Mouse (Mus musculus): ENCODE results near the gene Gm20388. TPM values are rescaled to one million over a fixed set of nuclear protein-coding genes. Genes with fewer than 3 reads are reported as not detected.
A peak's percentile ranks its signal among the peaks of the same experiment; 100 is the strongest.

Gm20388 gene
- polyA plus RNA-seq, 2 experiments = 8.5 TPM; not detected in 1

DNA sequence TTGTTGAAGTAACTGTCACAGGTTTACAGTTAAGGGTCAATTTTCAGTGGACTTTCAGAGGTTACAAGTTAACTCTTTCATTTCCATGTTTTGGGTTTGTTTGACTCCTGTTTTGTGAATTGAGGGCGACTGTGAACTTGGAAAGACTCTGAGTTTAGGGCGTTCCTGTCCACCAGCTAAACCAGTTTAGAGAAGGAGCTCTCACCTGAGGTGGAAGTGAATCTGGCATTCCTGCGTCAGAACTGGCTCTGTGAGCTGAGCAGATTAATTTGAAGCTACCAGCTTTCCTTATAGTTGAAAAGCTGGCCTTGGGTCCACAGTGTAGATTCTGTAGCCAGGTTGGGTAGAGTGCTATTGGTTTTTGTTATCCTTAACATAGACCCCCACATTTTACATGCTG is 2.5 kb downstream of the Gm20388 start:
- WGBS (ENCODE audit: insufficient replicate concordance) = 55% methylated on average over 3 of the region's 3 CpGs
- Histone ChIP-seq H3K4me1 (replicated peaks; ENCODE audit: control insufficient read depth in 2 of 2, insufficient read depth in 2 of 2, low read length in 1 of 2) (peaks cover 53 to 64% of the 10 kb centered on the region in 2 experiments), H3K4me2 (ENCODE audit: low read depth) (peak overlapping the region; percentile 96), H3K9ac (replicated peaks) (peak overlapping the region; percentile 97), H3K4me3 (ENCODE audit: insufficient read depth in 1 of 2, low read depth in 2 of 2, low read length in 2 of 2) (peak overlapping the region in 1 of 2 experiments; percentile 92; a peak in 2 of 4 replicates), H3K27ac (peak overlapping the region; percentile 40), H3K9me3 (ENCODE audit: control insufficient read depth, low read length) (no peaks in the 10 kb centered on the region), H3K36me3 (replicated peaks; ENCODE audit: control insufficient read depth, insufficient read depth, low read depth) (no peaks in the 10 kb centered on the region; the same call in 1 of the 2 replicates), H3K27me3 (ENCODE audit: control insufficient read depth, insufficient read depth, low read length) (no peaks in the 10 kb centered on the region)
- ATAC-seq (ENCODE audit: insufficient read depth) = no peak
- TF ChIP-seq EP300 (IDR thresholded peaks at IDR 0.05; ENCODE audit: low read depth) = no peak
- TF ChIP-seq CTCF (IDR thresholded peaks at IDR 0.05; ENCODE audit: low read depth) = no peak
- DNase-seq (ENCODE audit: low read depth in 3 of 3, low spot score in 3 of 3) = no peak

DNA sequence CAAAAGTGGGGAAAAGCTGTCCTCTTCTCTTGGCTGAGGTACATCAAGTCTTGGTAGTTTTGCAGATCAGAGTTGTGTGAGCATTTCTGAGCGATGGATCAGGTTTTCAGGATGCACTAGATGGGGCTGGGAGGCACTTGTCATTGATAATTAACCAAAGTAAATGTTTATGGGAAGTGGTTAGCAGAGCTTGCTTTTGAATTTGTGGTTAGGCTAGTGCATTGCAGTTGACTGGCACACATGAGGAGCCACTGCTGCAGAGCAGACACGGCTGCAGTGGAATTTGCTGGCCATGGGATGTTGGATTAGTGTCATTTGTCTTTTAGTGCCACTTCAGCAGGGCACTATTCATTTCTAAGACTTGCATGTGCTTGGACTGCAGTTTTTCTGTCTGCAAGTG is 3.5 kb downstream of the Gm20388 start:
- Histone ChIP-seq H3K36me3 (replicated peaks; ENCODE audit: control insufficient read depth, insufficient read depth, low read depth) (no peaks in the 10 kb centered on the region; the same call in 1 of the 2 replicates), H3K4me3 (ENCODE audit: insufficient read depth in 1 of 2, low read depth in 2 of 2, low read length in 2 of 2) (peak overlapping the region in 1 of 2 experiments; percentile 92; a peak in 1 of 4 replicates), H3K9ac (replicated peaks) (peak overlapping the region; percentile 38; the same call in 1 of the 2 replicates), H3K4me1 (replicated peaks; ENCODE audit: control insufficient read depth in 2 of 2, insufficient read depth in 2 of 2, low read length in 1 of 2) (peaks cover 60 to 68% of the 10 kb centered on the region in 2 experiments), H3K9me3 (ENCODE audit: control insufficient read depth, low read length) (no peaks in the 10 kb centered on the region), H3K27ac (peak overlapping the region; percentile 47), H3K4me2 (ENCODE audit: low read depth) (peak overlapping the region; percentile 96), H3K27me3 (ENCODE audit: control insufficient read depth, insufficient read depth, low read length) (no peaks in the 10 kb centered on the region)
- DNase-seq (ENCODE audit: low read depth in 3 of 3, low spot score in 3 of 3) (no peak), ATAC-seq (ENCODE audit: insufficient read depth) (no peak)
- WGBS (ENCODE audit: insufficient replicate concordance) = 18% methylated on average over 2 of the region's 2 CpGs
- TF ChIP-seq CTCF (IDR thresholded peaks at IDR 0.05; ENCODE audit: low read depth) (no peak), EP300 (IDR thresholded peaks at IDR 0.05; ENCODE audit: low read depth) (no peak)

DNA sequence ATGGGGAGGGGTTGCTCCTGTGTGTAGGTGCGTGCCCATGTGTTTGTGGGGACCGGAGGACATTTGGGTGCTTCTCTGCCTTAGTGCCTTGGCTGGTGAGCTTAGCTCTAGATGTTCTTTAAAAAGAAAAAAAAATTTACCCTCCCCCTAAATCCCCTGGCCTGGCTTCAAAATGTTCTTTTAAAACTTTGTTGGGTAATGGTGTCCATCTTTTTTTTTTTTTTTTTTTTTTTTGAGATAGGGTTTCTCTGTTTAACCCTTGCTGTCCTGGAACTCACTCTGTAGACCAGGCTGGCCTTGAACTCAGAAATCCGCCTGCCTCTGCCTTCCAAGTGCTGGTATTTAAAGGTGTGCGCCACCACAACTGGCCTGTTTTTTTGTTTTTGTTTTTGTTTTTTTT is 4.7 kb downstream of the Gm20388 start:
- 82% methylated on average over 4 of the region's 4 CpGs for WGBS (ENCODE audit: insufficient replicate concordance)
- Histone ChIP-seq H3K4me2 (ENCODE audit: low read depth) (peak overlapping the region; percentile 96), H3K9me3 (ENCODE audit: control insufficient read depth, low read length) (no peaks in the 10 kb centered on the region), H3K4me3 (ENCODE audit: insufficient read depth in 1 of 2, low read depth in 2 of 2, low read length in 2 of 2) (no peak overlapping the region), H3K4me1 (replicated peaks; ENCODE audit: control insufficient read depth in 2 of 2, insufficient read depth in 2 of 2, low read length in 1 of 2) (peaks cover 63 to 70% of the 10 kb centered on the region in 2 experiments), H3K27ac (peak overlapping the region; percentile 93), H3K27me3 (ENCODE audit: control insufficient read depth, insufficient read depth, low read length) (no peaks in the 10 kb centered on the region), H3K9ac (replicated peaks) (peak overlapping the region; percentile 37; the same call in 1 of the 2 replicates), H3K36me3 (replicated peaks; ENCODE audit: control insufficient read depth, insufficient read depth, low read depth) (peaks cover 2% of the 10 kb centered on the region; the same call in 1 of the 2 replicates)
- no peak for ATAC-seq (ENCODE audit: insufficient read depth)
- TF ChIP-seq EP300 (IDR thresholded peaks at IDR 0.05; ENCODE audit: low read depth) = no peak
- TF ChIP-seq CTCF (IDR thresholded peaks at IDR 0.05; ENCODE audit: low read depth) = no peak
- no peak for DNase-seq (ENCODE audit: low read depth in 3 of 3, low spot score in 3 of 3)

DNA sequence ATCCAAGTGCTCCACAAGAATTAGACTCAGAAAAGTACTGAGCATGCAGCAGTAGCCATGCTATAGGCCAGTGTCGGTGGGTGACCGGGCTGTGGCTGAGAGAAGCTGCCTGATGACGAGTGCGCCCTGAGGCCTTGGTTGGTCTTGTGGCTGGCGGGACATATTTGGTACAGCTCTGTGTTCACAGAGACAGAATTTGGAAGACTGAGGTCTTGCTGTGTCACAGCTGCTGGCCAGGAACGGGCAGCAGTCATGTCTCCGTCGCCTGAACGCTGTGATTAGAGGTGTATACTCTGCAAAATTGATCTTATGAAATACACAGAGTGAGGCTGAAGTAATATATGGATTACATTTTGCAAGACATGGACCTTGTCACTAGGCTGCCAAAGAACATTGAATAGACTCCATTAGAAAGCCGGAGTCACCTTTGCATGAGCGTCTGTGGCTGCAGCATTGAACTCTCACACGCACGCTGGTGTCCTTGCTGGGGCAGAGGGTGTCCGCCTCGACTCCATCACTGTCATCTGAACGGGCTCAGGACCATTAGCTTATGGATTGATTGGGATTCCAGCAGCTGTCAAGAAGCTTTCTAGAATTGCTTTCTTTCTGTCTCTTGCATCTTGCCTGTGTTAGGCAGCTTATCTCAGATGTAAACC is 5.7 kb downstream of the Gm20388 start:
- peaks cover 74 to 80% of the 10 kb centered on the region in 2 experiments for H3K4me1 ChIP-seq (replicated peaks; ENCODE audit: control insufficient read depth in 2 of 2, insufficient read depth in 2 of 2, low read length in 1 of 2)

DNA sequence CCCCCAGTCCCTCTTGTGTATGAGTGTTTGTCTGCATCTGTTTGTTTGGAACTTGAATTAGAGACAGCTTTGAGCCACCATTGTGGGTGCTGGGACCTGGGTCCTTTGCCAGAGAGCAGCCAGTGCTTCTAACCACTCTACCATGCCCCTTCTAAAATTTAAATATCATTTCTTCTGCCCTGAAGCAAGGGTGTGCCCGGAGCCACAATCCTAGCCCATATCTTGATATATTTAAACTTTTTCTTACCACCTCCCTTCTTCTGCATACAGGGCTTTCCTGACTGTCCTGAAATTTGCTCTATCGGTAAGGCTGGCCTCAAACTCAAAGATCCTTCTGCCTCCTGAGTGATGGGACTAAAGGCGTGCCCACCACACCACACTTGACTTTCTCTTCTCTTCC is 6.8 kb downstream of the Gm20388 start:
- H3K4me3 ChIP-seq (ENCODE audit: insufficient read depth in 1 of 2, low read depth in 2 of 2, low read length in 2 of 2) = peak overlapping the region; percentile 27 to 62
- H3K27ac ChIP-seq = peak overlapping the region; percentile 93
- peak overlapping the region; percentile 96 for H3K4me2 ChIP-seq (ENCODE audit: low read depth)
- H3K9ac ChIP-seq (replicated peaks) = peak overlapping the region; percentile 66
- H3K36me3 ChIP-seq (replicated peaks; ENCODE audit: control insufficient read depth, insufficient read depth, low read depth) = peaks cover 2% of the 10 kb centered on the region; the same call in 1 of the 2 replicates
- no peaks in the 10 kb centered on the region for H3K9me3 ChIP-seq (ENCODE audit: control insufficient read depth, low read length)
- 30% methylated on average over 3 of the region's 3 CpGs for WGBS (ENCODE audit: insufficient replicate concordance)
- TF ChIP-seq CTCF (IDR thresholded peaks at IDR 0.05; ENCODE audit: low read depth) = no peak
- TF ChIP-seq EP300 (IDR thresholded peaks at IDR 0.05; ENCODE audit: low read depth) = no peak
- no peak for DNase-seq (ENCODE audit: low read depth in 3 of 3, low spot score in 3 of 3)
- H3K27me3 ChIP-seq (ENCODE audit: control insufficient read depth, insufficient read depth, low read length) = no peaks in the 10 kb centered on the region
- peaks cover 74 to 82% of the 10 kb centered on the region in 2 experiments for H3K4me1 ChIP-seq (replicated peaks; ENCODE audit: control insufficient read depth in 2 of 2, insufficient read depth in 2 of 2, low read length in 1 of 2)
- ATAC-seq (ENCODE audit: insufficient read depth) = peak; percentile 38; the same call in 1 of the 2 replicates

More for the DNA sequence above, 5.7 kb downstream of the Gm20388 start:
- ATAC-seq (ENCODE audit: insufficient read depth) (no peak), DNase-seq (ENCODE audit: low read depth in 3 of 3, low spot score in 3 of 3) (no peak)
- Histone ChIP-seq H3K9me3 (ENCODE audit: control insufficient read depth, low read length) (no peaks in the 10 kb centered on the region), H3K9ac (replicated peaks) (peak overlapping the region; percentile 66), H3K36me3 (replicated peaks; ENCODE audit: control insufficient read depth, insufficient read depth, low read depth) (peaks cover 2% of the 10 kb centered on the region; the same call in 1 of the 2 replicates), H3K4me3 (ENCODE audit: insufficient read depth in 1 of 2, low read depth in 2 of 2, low read length in 2 of 2) (peak overlapping the region in 1 of 2 experiments; percentile 62; a peak in 2 of 4 replicates), H3K27me3 (ENCODE audit: control insufficient read depth, insufficient read depth, low read length) (no peaks in the 10 kb centered on the region), H3K4me2 (ENCODE audit: low read depth) (peak overlapping the region; percentile 96), H3K27ac (peak overlapping the region; percentile 93)
- WGBS (ENCODE audit: insufficient replicate concordance) = 74% methylated on average over 16 of the region's 16 CpGs
- TF ChIP-seq CTCF (IDR thresholded peaks at IDR 0.05; ENCODE audit: low read depth) (no peak), EP300 (IDR thresholded peaks at IDR 0.05; ENCODE audit: low read depth) (no peak)

All from liver, embryonic 14.5 days (tissue).